Mouse (Mus musculus): Measurements from ENCODE around the gene Fam181a. TPM values are rescaled to one million over a fixed set of nuclear protein-coding genes. Genes with fewer than 3 reads are reported as not detected.

Gene Fam181a
- polyA plus RNA-seq, 1 experiment from 2014 or later, result not detected

DNA sequence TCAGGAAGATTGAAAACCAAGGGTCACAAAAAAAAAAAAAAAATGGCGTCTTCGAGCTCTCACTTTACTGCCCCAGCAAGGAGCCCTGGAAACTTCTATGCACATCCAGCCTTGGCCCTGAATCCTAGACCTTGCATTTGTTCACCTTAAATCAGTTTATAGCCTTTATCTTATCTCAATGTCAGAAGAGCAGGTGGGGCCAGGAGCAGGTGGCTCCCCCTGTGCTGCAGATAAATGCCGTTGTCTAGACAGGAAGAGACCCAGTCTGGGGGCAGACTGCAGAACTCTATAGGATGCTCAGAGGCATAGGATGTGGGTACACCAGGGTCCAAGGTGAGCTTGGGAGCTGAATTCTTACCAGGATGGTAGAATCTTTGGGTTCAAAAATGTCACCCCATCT lies 18.4 kb upstream of the Fam181a start:
- 69% methylated on average over 3 of the region's 3 CpGs for WGBS
- no peak overlapping the region for H3K4me2 ChIP-seq
- no peak overlapping the region for H3K9ac ChIP-seq
- H3K9me3 ChIP-seq, result no peaks in the 10 kb centered on the region
- no peak for ATAC-seq (ENCODE audit: borderline replicate concordance, extremely low read depth, low FRiP score, low TSS enrichment)
- H3K4me3 ChIP-seq, result no peak overlapping the region
- no peaks in the 10 kb centered on the region for H3K27me3 ChIP-seq
- no peaks in the 10 kb centered on the region for H3K4me1 ChIP-seq
- H3K36me3 ChIP-seq, result no peaks in the 10 kb centered on the region
- H3K27ac ChIP-seq, result no peak overlapping the region

DNA sequence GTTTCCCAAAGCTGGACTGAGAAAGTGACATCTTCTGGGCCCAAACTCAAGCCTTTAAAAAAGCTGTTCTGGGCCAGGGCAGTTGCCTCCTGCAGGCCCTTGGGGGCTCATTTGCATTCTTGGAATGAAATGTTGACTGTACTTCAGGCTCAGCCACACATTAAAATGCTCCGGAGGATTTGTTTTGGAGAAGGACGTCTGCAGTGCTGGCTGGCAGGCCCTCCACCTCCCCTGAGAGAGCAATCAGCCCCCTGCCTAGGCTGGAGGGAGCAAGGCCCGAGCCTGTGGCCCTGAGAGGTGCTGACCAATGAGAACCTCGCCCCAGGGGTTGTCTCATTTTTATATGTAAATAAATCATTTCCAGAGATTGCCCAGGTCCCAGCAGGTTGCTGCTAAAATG lies 14.5 kb upstream of the Fam181a start:
- no peak for ATAC-seq (ENCODE audit: borderline replicate concordance, extremely low read depth, low FRiP score, low TSS enrichment)
- Histone ChIP-seq H3K4me1 (no peaks in the 10 kb centered on the region), H3K9me3 (no peaks in the 10 kb centered on the region), H3K9ac (no peak overlapping the region), H3K4me3 (no peak overlapping the region), H3K4me2 (no peak overlapping the region), H3K27ac (no peak overlapping the region), H3K27me3 (no peaks in the 10 kb centered on the region), H3K36me3 (no peaks in the 10 kb centered on the region)
- WGBS, result 10% methylated on average over 4 of the region's 4 CpGs

DNA sequence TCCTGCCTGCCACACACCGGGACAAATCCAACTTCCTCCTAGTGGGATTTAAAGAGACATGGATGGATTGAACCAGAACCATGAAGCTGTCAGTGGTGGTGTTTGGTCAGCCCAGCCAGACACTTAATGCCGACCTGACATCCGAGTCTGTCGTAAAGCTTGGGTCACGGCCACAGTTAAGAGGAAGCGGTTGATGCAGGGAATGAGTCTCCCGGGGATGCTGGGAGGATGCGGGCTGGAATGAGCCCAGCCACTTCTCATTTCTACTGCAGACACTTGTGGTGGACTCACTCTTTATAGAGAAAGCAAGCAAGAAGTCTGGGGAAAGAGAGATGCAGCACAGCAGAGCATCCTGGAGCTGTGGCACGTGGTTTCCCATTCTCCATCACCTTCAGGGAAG lies 10.3 kb upstream of the Fam181a start:
- Histone ChIP-seq H3K9ac (no peak overlapping the region), H3K4me2 (no peak overlapping the region), H3K27me3 (no peaks in the 10 kb centered on the region), H3K36me3 (no peaks in the 10 kb centered on the region), H3K4me3 (no peak overlapping the region), H3K9me3 (no peaks in the 10 kb centered on the region), H3K27ac (no peak overlapping the region), H3K4me1 (no peaks in the 10 kb centered on the region)
- ATAC-seq (ENCODE audit: borderline replicate concordance, extremely low read depth, low FRiP score, low TSS enrichment), result no peak
- 52% methylated on average over 9 of the region's 9 CpGs for WGBS

DNA sequence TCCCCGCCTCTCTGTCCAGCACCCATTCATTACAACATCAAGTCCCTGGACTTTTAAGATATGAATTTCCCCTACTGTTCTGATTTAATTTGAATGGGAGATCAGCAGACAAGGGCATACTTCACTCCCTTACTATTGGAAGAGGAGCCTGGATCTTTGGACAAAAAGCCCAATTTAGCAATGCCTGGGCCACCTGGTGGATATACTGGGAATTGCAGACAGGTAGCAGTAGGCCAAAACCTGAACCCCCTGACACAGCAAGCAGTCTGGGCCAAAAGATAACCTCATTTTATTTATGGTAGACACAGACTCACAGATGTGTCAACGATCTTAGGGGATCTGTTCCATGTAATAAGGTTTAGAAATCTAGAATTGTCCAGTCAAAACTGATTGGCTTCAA lies 9.1 kb upstream of the Fam181a start:
- H3K4me3 ChIP-seq, result no peak overlapping the region
- H3K4me2 ChIP-seq, result no peak overlapping the region
- no peaks in the 10 kb centered on the region for H3K9me3 ChIP-seq
- no peak for ATAC-seq (ENCODE audit: borderline replicate concordance, extremely low read depth, low FRiP score, low TSS enrichment)
- H3K36me3 ChIP-seq, result no peaks in the 10 kb centered on the region
- no peaks in the 10 kb centered on the region for H3K27me3 ChIP-seq
- 50% methylated on average over 2 of the region's 2 CpGs for WGBS
- H3K4me1 ChIP-seq, result no peaks in the 10 kb centered on the region
- H3K9ac ChIP-seq, result no peak overlapping the region
- no peak overlapping the region for H3K27ac ChIP-seq

DNA sequence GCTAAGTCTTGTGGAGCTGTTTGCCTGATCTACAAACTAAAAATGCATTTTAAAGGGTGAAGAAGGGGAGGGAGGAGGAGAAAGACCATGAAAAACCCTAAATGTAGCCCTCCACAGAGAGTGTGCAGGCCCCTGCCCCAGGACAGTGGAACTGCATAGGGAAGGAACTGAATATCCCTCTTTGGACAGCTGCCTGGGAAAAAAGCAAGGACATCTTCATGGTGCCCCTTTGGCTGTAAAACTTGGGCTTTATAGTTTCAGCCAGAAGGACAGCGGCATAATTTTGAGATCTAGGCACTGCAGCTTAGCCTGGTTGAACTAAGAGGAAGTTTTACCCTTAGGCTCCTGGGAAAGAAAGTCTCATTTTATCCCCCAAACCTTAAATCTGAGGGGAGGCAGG lies 7.8 kb upstream of the Fam181a start:
- ATAC-seq (ENCODE audit: borderline replicate concordance, extremely low read depth, low FRiP score, low TSS enrichment), result no peak
- 91% methylated on average over 1 of the region's 1 CpGs for WGBS
- Histone ChIP-seq H3K27ac (no peak overlapping the region), H3K9ac (no peak overlapping the region), H3K27me3 (no peaks in the 10 kb centered on the region), H3K4me2 (no peak overlapping the region), H3K9me3 (no peaks in the 10 kb centered on the region), H3K4me1 (no peaks in the 10 kb centered on the region), H3K36me3 (no peaks in the 10 kb centered on the region), H3K4me3 (no peak overlapping the region)

DNA sequence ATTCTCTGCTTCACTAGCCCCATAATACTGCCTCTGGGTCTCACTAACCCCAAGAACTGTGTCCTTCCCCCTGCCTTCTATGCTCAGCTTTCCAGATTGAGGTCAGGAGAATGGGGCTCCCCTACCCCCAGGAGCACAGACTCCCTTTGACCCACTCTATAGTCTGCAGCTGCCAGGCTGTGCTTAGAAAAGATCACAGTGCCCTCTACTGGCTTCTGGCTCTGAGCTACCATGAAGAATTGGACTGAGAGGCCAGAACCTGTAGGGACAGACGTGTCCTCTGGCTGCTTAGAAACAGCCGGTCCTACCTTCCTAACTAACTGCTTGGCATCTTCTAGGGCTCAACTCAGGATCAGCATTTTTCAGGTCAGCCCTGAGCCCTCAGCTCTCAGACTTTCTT lies 4.6 kb upstream of the Fam181a start:
- no peaks in the 10 kb centered on the region for H3K36me3 ChIP-seq
- WGBS, result 30% methylated on average over 2 of the region's 2 CpGs

DNA sequence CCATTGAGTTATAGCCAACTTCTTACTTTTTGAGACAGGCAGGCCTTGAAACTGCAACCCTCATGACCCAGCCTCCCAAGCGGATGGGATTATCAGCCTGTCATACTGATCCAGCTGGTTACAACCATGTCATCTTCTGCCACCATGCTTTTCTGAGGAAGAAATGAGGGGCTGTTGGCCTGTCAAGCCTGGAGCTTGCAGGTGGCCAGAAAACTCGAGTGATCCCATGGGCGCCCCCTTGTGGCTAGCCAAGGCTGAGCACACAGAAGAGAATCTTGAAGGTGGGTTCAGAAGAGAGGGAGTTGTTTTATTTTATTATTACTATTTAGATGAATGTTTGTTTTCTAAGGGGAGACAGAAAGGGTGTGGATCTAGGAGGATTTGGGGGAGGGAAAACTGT lies 4.1 kb upstream of the Fam181a start:
- Histone ChIP-seq H3K4me2 (no peak overlapping the region), H3K36me3 (no peaks in the 10 kb centered on the region), H3K4me3 (no peak overlapping the region), H3K27ac (no peak overlapping the region), H3K27me3 (no peaks in the 10 kb centered on the region), H3K4me1 (no peaks in the 10 kb centered on the region), H3K9ac (no peak overlapping the region), H3K9me3 (no peaks in the 10 kb centered on the region)
- WGBS, result 27% methylated on average over 3 of the region's 3 CpGs
- no peak for ATAC-seq (ENCODE audit: borderline replicate concordance, extremely low read depth, low FRiP score, low TSS enrichment)

More for the DNA sequence above, 4.6 kb upstream of the Fam181a start:
- H3K27ac ChIP-seq, result no peak overlapping the region
- H3K9ac ChIP-seq, result no peak overlapping the region
- H3K4me3 ChIP-seq, result no peak overlapping the region
- no peak for ATAC-seq (ENCODE audit: borderline replicate concordance, extremely low read depth, low FRiP score, low TSS enrichment)
- H3K4me1 ChIP-seq, result no peaks in the 10 kb centered on the region
- H3K27me3 ChIP-seq, result no peaks in the 10 kb centered on the region
- no peaks in the 10 kb centered on the region for H3K9me3 ChIP-seq
- H3K4me2 ChIP-seq, result no peak overlapping the region

DNA sequence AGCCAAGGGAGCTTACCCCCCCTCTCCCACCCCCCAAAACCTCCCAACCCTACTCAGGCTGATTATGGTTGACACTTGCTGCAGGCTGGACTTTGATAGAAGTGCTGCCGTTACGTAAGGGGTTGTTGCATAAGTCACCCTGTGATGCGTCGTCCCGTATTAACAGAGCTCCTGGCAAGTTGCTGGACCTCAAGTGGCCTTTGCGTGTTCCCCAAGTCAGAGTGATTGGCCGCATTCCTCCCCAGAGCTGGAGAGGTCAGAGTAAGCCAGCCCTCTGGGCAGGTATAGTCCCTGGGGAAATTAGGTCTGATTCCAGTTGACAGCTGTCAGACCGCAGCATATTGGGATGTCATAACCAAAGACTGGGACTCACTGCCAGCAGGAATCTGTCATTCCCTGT lies 1.1 kb downstream of the Fam181a start:
- H3K27ac ChIP-seq, result no peak overlapping the region
- H3K4me1 ChIP-seq, result peaks cover 8% of the 10 kb centered on the region; the same call in 1 of the 2 replicates
- no peaks in the 10 kb centered on the region for H3K36me3 ChIP-seq
- H3K27me3 ChIP-seq, result peaks cover 23% of the 10 kb centered on the region; the same call in 1 of the 2 replicates
- H3K9ac ChIP-seq, result no peak overlapping the region
- H3K9me3 ChIP-seq, result no peaks in the 10 kb centered on the region
- H3K4me3 ChIP-seq, result no peak overlapping the region
- WGBS, result 68% methylated on average over 8 of the region's 8 CpGs
- no peak for ATAC-seq (ENCODE audit: borderline replicate concordance, extremely low read depth, low FRiP score, low TSS enrichment)
- H3K4me2 ChIP-seq, result no peak overlapping the region

DNA sequence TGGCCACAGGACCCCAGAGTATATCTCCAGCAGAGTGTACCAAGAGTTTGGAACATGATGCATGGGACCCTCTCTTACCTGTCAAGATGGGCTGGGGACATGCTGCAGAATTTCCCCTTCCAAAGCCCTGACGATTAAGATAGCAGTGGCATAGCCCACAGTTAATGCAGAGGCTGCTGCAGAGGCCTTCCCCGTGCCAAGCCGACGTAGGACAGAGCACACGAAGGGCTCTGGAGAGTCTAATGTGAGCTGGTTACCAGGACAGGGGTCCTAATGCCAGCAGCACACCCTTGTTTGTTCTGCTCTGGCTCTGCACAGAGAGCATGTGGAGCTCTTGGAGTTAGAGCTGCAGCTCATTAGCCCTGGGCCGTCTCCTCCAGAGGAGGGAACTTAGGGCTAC lies 2.5 kb downstream of the Fam181a start:
- H3K27me3 ChIP-seq, result peaks cover 24% of the 10 kb centered on the region; the same call in 1 of the 2 replicates
- H3K4me3 ChIP-seq, result no peak overlapping the region
- 68% methylated on average over 6 of the region's 6 CpGs for WGBS
- H3K4me2 ChIP-seq, result no peak overlapping the region
- peaks cover 8% of the 10 kb centered on the region; the same call in 1 of the 2 replicates for H3K4me1 ChIP-seq
- H3K27ac ChIP-seq, result no peak overlapping the region
- no peaks in the 10 kb centered on the region for H3K9me3 ChIP-seq
- H3K9ac ChIP-seq, result no peak overlapping the region
- no peaks in the 10 kb centered on the region for H3K36me3 ChIP-seq
- no peak for ATAC-seq (ENCODE audit: borderline replicate concordance, extremely low read depth, low FRiP score, low TSS enrichment)

DNA sequence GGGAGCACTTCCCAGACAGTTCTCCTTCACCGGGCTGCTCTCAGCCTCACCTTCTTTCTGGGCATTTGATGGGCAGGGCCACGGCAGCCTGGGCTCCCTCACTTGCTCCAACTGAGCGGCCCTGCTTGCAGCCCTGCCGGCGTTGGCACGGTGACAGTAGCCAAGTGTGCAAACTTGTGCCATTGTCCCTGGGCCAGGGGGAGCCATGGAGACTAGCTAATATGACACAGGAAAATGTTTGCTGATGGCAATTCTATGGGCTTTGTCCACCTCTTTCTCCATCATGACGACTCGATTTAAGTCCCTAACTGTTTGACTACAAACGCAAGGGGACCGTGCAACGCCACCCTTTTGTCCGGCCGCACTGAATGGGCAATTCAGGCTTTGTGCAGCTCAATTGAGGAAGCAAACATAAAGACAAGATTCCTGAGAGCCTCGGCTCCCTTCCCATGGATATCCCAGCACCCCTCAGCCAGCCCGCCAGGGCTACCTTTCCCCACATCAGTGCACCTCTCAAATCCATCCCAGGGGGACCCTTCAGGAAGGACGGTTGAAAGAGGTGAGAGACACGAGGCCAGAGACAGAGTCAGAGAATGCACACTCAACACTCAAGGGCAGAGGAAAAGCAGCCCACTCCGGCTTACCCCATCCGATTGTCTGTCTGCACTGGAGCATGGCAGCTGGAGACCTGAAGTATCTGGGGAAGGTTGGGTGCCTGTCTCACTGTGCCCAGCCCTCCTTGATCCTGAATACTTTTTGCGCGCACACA lies 3.3 kb downstream of the Fam181a start:
- WGBS, result 54% methylated on average over 21 of the region's 21 CpGs
- Histone ChIP-seq H3K4me3 (no peak overlapping the region), H3K4me2 (no peak overlapping the region), H3K9ac (no peak overlapping the region; the same call in 1 of the 2 replicates), H3K36me3 (no peaks in the 10 kb centered on the region), H3K27ac (no peak overlapping the region), H3K27me3 (peaks cover 24% of the 10 kb centered on the region; the same call in 1 of the 2 replicates), H3K9me3 (no peaks in the 10 kb centered on the region), H3K4me1 (peaks cover 8% of the 10 kb centered on the region; the same call in 1 of the 2 replicates)
- ATAC-seq (ENCODE audit: borderline replicate concordance, extremely low read depth, low FRiP score, low TSS enrichment), result 0 out of 2 replicates have a peak, but pooled peaks have one; percentile 19

DNA sequence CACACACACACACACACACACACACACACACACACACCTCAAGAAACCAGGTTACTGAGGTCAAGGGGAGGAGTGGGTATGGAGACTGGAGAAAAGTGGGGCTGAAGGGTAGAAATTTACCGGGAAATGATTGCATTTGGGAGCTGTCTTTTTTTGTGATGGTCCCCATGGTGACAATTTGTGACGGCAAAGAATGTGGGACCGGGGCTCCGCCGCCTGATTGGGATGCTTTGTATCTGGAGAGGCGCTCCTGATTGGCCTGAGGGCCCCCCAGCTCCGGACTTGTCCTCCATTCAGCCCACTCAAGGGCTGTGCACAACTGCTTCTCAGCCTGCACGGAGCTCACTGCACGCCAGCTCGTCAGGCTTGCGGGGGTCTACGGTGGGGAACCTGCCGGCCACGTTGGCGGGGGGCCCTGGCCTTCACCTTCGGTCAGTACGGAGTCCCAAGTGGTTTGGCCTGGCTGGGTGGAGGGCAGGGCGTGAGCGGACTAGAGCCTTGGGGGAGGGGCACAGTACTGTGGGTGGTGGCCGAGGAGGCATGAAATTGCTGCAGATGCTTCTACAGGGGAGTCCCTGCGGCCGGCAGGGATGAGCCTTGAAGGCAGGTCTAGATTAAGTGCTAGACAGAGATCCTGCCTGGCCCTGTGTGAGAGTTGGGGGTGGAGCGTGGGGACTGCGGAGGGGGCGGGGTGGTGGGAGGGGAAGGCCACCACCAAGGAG lies 4.0 kb downstream of the Fam181a start:
- Histone ChIP-seq H3K27me3 (peaks cover 24% of the 10 kb centered on the region; the same call in 1 of the 2 replicates), H3K9ac (no peak overlapping the region)

More for the DNA sequence above, 4.0 kb downstream of the Fam181a start:
- H3K4me1 ChIP-seq, result peaks cover 8% of the 10 kb centered on the region; the same call in 1 of the 2 replicates
- WGBS, result 4% methylated on average over 25 of the region's 25 CpGs
- H3K27ac ChIP-seq, result no peak overlapping the region
- no peaks in the 10 kb centered on the region for H3K36me3 ChIP-seq
- ATAC-seq (ENCODE audit: borderline replicate concordance, extremely low read depth, low FRiP score, low TSS enrichment), result no peak; the same call in 1 of the 2 replicates
- no peaks in the 10 kb centered on the region for H3K9me3 ChIP-seq
- H3K4me2 ChIP-seq, result peak overlapping the region; percentile 46
- peak overlapping the region; percentile 16; the same call in 1 of the 2 replicates for H3K4me3 ChIP-seq

All from lung, embryonic 15.5 days (tissue).